Mouse (Mus musculus): ENCODE measurements around the gene Samm50. TPM values are rescaled to one million over a fixed set of nuclear protein-coding genes. Genes with fewer than 3 reads are reported as not detected.
A peak's percentile ranks its signal among the peaks of the same experiment; 100 is the strongest.
"Not testable (repeated sequence)": the region's sequence is repeated elsewhere in the genome, so short reads cannot be mapped to it uniquely, and the experiment has no call there.

Gene Samm50
- 122 and 132 TPM in 2 replicates for polyA plus RNA-seq (2016; fragmentation: Nextera tagmentation; extraction: Ambion mirVana)

DNA sequence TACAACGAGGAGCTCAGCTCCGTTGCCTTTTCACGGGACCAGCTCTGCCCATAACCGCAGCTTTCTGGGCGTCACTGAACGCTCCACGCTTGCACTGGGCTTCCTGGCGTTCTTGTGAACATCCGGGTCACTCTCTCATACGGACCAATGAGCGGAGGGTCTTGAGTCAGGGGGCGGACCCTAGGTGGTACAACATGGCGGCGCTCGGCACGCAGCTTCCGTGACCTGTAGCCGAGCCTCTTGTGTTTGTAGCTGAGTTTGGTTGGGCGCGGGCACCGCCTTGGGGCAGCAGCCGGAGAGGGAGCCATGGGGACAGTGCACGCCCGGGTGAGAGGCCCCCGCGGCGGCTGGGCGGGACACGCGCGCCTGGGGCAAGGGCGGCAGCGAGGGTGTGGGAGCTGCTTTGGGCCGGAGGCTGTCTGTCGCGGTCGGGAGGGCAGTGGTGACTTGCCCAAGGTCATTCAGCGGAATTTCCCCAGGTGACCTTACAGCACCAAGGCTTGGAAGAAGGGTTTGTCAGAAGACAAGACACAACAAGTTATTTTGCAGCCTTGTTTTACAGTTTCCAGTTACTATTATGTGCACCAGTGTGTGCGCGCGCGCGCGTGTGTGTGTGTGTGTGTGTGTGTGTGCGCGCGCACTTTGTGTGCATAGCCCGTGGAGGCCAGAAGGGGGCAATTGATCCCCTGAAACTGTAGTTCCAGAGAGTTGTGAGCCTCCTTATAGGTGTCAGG is at the start of gene Samm50:
Gene Samm50, plus strand, starts transcription at position 184 of the 734 bp plus-strand sequence.
- peaks cover 22% of the 10 kb centered on the region for H3K36me3 ChIP-seq
- peak within 1 kb of the TSS; percentile 99 for H3K4me3 ChIP-seq
- WGBS, result 5% methylated on average over 48 of the region's 48 CpGs

DNA sequence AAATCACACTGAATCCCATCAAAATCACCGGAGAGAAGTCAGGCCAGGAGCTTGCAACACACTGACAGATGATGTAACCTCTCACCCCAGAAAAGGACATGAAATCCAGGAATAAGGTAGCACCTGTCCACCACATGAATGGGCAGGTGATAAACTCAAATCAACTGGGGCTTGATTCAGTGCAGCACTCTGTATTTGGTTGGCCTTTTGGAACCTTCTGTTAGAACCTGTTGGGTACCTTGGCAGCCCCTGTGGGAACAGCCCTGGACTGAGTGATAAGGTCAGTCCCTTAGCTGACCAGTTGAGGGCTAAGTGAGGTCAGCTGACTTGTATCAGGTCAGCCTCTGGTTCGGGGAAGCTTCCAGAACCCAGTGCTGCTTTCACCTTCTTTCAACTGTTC is 35.9 kb upstream of the Samm50 start:
- Histone ChIP-seq H3K27me3 (ENCODE audit: insufficient read depth, poor library complexity, severe bottlenecking) (no peaks in the 10 kb centered on the region), H3K4me1 (no peaks in the 10 kb centered on the region), H3K36me3 (no peaks in the 10 kb centered on the region), H3K27ac (no peak overlapping the region), H3K4me3 (no peak overlapping the region), H3K9me3 (no peaks in the 10 kb centered on the region)
- peak; percentile 45 for DNase-seq (ENCODE audit: low spot score)
- 76% methylated on average over 2 of the region's 2 CpGs for WGBS

More for the DNA sequence above, at the start of gene Samm50:
- DNase-seq (ENCODE audit: low spot score), result peak; percentile 98
- H3K9me3 ChIP-seq, result no peaks in the 10 kb centered on the region
- peak within 1 kb of the TSS; percentile 98 for H3K27ac ChIP-seq
- H3K4me1 ChIP-seq, result peaks cover 7% of the 10 kb centered on the region
- H3K27me3 ChIP-seq (ENCODE audit: insufficient read depth, poor library complexity, severe bottlenecking), result no peaks in the 10 kb centered on the region

DNA sequence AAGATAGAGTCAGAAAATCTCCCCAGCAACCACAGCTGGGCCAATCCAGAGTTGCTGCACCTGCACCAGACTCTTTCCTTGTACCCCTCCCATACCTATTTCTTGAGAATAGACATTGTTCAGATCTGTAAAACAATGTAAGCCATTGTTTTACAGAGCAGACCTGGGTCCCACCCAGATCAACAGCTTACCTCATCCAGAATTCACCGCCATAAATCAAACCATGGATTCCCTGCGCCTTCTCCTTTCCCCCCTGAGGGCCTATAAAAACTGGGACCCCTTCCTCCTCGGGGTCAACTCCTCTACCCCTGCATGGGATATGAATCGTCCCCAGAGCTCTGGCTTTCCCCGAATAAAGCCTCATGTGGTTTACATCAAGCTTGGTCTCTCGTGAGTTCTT is 34.5 kb upstream of the Samm50 start:
- not testable (repeated sequence) for H3K27ac ChIP-seq; H3K4me1 ChIP-seq; H3K4me3 ChIP-seq; H3K36me3 ChIP-seq; H3K9me3 ChIP-seq; H3K27me3 ChIP-seq (ENCODE audit: insufficient read depth, poor library complexity, severe bottlenecking)
- DNase-seq (ENCODE audit: low spot score), result peak; percentile 58
- WGBS, result 78% methylated on average over 6 of the region's 6 CpGs

DNA sequence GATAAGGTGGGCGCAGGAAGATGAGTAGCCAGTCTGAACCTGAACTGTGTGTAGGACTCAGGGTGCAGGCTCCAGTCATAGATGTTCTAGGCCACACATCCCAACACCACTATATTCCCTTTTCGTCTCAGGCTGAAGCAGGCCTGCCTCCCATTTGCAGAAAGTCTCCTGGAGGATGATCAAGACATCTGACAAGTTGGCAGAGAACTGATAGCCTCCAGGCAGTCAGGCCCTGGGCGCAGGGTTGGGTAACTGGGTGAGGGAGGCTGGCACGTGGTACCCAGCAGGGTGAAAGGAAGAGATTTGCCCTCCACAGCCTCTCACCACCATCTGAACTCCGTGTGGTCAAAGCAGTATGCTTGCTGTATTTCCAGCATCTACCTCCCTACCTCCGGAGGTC is 30.2 kb upstream of the Samm50 start:
- 80% methylated on average over 6 of the region's 6 CpGs for WGBS
- Histone ChIP-seq H3K4me3 (no peak overlapping the region), H3K36me3 (no peaks in the 10 kb centered on the region), H3K27ac (no peak overlapping the region), H3K27me3 (ENCODE audit: insufficient read depth, poor library complexity, severe bottlenecking) (no peaks in the 10 kb centered on the region; the same call in 1 of the 2 replicates), H3K9me3 (no peaks in the 10 kb centered on the region), H3K4me1 (no peaks in the 10 kb centered on the region)
- DNase-seq (ENCODE audit: low spot score), result peak; percentile 64

DNA sequence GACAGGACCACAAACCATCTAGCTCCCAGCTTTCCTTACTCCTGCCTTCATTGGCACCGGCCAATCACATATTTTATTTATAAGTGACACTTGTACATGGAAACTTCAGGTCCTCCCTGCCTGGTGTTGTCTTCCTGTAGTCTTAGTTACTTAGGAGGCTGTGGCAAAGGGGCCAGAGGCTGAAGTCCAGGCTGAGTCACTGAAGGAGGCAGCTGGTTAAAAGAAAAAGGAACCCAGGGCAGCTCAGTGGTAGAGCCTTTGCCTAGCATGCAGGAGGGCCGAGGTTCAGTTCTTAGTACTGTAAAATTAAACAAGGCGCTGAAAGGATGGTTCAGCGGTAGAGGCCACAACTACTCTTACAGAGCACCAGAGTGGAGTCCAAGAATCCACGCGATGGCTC is 25.2 kb upstream of the Samm50 start:
- H3K9me3 ChIP-seq, result no peaks in the 10 kb centered on the region
- H3K27ac ChIP-seq, result no peak overlapping the region
- peak; percentile 45 for DNase-seq (ENCODE audit: low spot score)
- H3K36me3 ChIP-seq, result no peaks in the 10 kb centered on the region
- H3K27me3 ChIP-seq (ENCODE audit: insufficient read depth, poor library complexity, severe bottlenecking), result peaks cover 18% of the 10 kb centered on the region; the same call in 1 of the 2 replicates
- H3K4me1 ChIP-seq, result peaks cover 19% of the 10 kb centered on the region
- 70% methylated on average over 6 of the region's 6 CpGs for WGBS
- H3K4me3 ChIP-seq, result no peak overlapping the region

DNA sequence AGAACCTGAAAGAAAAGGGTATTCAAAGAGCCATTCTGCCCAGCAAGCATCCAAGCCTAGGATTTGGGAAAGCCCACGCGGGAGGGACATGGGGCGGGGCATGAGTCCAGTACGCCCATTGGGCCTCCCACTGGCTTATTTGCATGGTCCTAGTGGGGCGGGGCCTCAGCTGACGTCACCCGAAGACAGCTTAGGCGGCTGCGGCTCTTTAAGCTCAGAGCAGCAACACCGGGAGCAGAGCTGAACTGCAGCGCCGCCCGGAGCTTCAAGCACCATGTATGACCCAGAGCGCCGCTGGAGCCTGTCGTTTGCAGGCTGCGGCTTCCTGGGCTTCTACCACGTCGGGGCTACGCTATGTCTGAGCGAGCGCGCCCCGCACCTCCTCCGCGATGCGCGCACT is 24.4 kb upstream of the Samm50 start, which contains the start of gene Pnpla3:
Gene Pnpla3, plus strand, starts transcription at position 238 of the 400 bp plus-strand sequence.
- Histone ChIP-seq H3K27me3 (ENCODE audit: insufficient read depth, poor library complexity, severe bottlenecking) (peaks cover 18% of the 10 kb centered on the region; the same call in 1 of the 2 replicates), H3K4me1 (peaks cover 19% of the 10 kb centered on the region), H3K27ac (peak within 1 kb of the TSS; percentile 48; the same call in 1 of the 2 replicates), H3K36me3 (no peaks in the 10 kb centered on the region), H3K9me3 (no peaks in the 10 kb centered on the region), H3K4me3 (peak within 1 kb of the TSS; percentile 65)
- WGBS, result under 1% methylated on average over 28 of the region's 28 CpGs
- peak; percentile 98 for DNase-seq (ENCODE audit: low spot score)

DNA sequence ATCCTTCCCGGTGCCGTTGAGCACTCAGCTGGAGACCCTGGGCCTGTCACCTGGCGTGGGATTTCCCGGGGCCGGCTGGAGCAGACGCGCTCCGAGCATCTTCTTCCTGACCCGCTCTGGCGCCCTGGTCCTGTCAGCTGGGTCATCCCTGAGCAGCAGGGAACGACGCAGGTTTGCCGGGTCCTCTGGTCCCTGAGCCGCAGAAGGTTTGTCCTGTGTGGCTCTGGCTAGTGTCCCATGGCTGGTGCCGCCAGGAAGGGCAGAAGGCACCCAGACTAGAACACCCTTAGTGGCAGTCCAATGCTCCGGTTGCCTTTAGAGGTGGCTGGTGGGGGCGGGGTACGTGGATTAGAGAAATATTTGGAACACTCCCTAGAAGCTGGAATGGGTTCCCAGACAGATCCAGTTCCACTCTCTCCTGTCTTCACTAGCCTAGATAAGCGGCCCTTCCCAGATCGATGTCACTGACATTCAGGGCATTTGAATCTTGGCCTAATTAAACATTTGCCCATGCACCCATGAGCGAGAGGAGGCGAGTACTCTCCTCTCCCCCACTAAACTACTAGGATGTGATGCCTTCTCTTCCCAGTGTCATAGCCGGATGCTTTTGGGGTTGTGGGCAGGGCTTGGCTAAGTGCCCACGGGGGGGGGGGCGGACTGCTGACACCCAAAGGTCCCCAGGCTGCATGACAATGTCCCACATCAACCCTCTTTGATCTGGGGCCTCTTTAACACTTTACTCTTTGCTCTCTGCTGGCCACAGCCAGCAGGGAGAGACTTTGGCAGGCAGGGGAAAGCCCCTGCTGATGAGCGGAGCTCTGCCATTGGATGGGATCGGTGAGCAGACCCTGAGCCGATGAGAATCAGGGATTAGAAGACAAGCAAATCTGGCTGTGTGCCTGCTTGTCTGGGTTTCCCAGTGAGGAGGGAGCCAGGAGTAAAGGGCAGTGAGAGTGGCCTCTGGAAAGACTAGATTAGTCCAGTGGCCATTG is 23.6 kb upstream of the Samm50 start:
- Histone ChIP-seq H3K36me3 (no peaks in the 10 kb centered on the region), H3K27me3 (ENCODE audit: insufficient read depth, poor library complexity, severe bottlenecking) (peaks cover 18% of the 10 kb centered on the region; the same call in 1 of the 2 replicates), H3K4me1 (peaks cover 19% of the 10 kb centered on the region), H3K4me3 (peak overlapping the region; percentile 65), H3K9me3 (no peaks in the 10 kb centered on the region), H3K27ac (peak overlapping the region; percentile 48; the same call in 1 of the 2 replicates)
- DNase-seq (ENCODE audit: low spot score), result peak; percentile 76
- 1% methylated on average over 28 of the region's 28 CpGs for WGBS

DNA sequence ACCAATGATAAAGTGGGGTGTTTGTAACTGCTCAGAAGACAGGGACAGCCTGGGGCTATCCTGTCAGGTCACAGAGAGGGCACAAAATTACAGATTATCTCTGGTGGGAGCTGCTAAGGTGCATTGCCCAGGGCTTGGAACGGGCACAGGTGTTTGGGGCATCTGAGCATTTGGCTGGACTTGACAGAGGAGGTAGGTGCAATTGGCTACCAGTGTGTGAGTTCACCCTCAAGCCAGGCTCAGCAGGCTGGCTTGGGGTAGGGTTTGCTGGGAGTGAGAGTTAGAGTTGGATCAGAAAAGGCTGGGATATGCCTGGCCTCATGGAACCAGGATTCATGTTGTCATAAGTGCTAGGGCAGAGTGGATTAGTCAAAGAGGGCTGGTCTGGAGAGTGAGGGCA is 22.5 kb upstream of the Samm50 start:
- Histone ChIP-seq H3K27me3 (ENCODE audit: insufficient read depth, poor library complexity, severe bottlenecking) (peaks cover 18% of the 10 kb centered on the region; the same call in 1 of the 2 replicates), H3K9me3 (no peaks in the 10 kb centered on the region), H3K4me3 (no peak overlapping the region), H3K36me3 (no peaks in the 10 kb centered on the region), H3K27ac (no peak overlapping the region), H3K4me1 (peaks cover 19% of the 10 kb centered on the region)
- peak; percentile 63 for DNase-seq (ENCODE audit: low spot score)
- 59% methylated on average over 1 of the region's 1 CpGs for WGBS

DNA sequence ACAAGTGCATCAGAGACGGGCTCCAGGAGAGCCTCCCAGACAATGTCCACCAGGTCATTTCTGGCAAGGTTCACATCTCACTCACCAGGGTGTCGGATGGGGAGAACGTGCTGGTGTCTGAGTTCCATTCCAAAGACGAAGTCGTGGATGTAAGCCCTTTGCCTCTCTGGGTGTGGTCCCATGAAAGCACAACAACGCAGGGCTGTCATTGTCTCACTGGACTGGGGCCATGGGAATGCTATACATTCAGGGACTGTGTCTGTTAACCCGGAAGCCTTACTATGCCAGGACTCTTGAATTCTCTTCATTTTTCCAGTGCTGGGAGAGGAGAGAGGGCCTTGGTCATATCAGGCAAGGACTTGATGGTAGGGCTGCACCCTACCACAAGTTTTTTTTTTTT is 20.9 kb upstream of the Samm50 start:
- H3K4me1 ChIP-seq, result peaks cover 19% of the 10 kb centered on the region
- H3K27me3 ChIP-seq (ENCODE audit: insufficient read depth, poor library complexity, severe bottlenecking), result peaks cover 18% of the 10 kb centered on the region; the same call in 1 of the 2 replicates
- 83% methylated on average over 7 of the region's 7 CpGs for WGBS

DNA sequence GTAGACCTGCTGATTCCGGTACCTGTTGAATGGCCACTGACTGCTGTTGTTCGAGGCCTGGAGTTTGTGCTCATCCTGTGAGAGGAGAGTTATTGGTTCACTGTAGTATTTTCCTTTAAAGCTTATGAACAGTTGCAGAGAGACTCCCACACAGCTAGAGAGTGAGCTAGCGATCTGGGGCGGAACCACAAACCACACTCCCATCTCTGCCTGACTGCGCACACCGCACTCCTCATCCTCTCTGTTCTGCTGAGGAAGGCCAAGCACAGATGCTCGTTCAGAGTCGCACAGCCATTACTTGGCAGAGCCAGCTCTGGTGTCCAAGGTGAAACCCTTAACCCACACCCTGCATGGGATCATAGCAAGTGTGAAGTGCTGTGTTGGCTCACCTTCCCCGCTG is 13.3 kb upstream of the Samm50 start:
- 84% methylated on average over 9 of the region's 9 CpGs for WGBS
- no peak overlapping the region for H3K27ac ChIP-seq
- H3K36me3 ChIP-seq, result no peaks in the 10 kb centered on the region
- H3K9me3 ChIP-seq, result no peaks in the 10 kb centered on the region
- no peak for DNase-seq (ENCODE audit: low spot score)
- peaks cover 41% of the 10 kb centered on the region for H3K27me3 ChIP-seq (ENCODE audit: insufficient read depth, poor library complexity, severe bottlenecking)
- H3K4me1 ChIP-seq, result peaks cover under 1% of the 10 kb centered on the region; the same call in 1 of the 2 replicates
- H3K4me3 ChIP-seq, result no peak overlapping the region

More for the DNA sequence above, 20.9 kb upstream of the Samm50 start:
- DNase-seq (ENCODE audit: low spot score), result no peak
- Histone ChIP-seq H3K4me3 (no peak overlapping the region), H3K36me3 (no peaks in the 10 kb centered on the region), H3K9me3 (no peaks in the 10 kb centered on the region), H3K27ac (no peak overlapping the region)

DNA sequence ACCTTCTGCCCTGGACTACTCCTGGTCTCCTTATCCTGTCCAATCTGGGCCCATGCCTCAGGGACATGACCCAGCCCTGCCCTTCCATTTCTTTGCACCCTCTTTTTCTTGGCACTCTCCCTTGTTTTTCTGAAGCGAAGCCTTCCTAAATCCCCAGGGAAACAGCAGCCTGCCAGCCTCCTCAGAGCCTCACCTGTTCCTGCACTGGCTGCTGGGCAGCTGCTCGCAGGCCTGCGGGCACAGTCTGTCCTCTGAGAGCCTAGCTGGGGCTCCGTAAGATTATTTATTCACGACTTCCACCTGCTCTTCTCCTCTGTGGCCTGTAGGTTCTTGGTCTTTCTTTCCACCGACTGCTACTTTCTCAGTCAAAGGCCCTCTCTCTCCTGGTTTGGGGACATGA is 10.0 kb upstream of the Samm50 start:
- 57% methylated on average over 6 of the region's 6 CpGs for WGBS
- H3K27me3 ChIP-seq (ENCODE audit: insufficient read depth, poor library complexity, severe bottlenecking), result peaks cover 50% of the 10 kb centered on the region
- H3K4me3 ChIP-seq, result no peak overlapping the region
- peaks cover 6% of the 10 kb centered on the region; the same call in 1 of the 2 replicates for H3K4me1 ChIP-seq
- H3K36me3 ChIP-seq, result no peaks in the 10 kb centered on the region
- no peak for DNase-seq (ENCODE audit: low spot score)
- H3K27ac ChIP-seq, result no peak overlapping the region
- no peaks in the 10 kb centered on the region for H3K9me3 ChIP-seq

DNA sequence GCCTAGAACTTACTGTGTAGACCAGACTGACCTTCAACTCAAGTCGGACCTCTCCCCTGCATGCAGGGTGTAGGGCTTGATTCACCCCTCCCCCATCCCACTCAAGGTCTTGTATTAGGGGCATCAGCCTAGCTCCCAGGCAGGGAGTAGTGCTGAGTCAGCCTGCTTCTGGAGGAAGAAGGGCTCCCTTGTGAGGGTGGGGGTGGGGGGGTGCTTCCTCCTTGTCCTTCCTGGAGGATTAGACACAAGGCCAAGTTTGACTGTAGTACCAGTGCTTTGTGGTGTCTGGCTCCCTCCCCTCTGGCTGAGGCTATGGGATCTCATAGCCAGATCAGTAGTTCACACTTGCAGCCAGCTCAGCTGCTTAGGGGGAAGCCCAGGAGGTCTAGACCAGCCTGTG is 8.1 kb upstream of the Samm50 start:
- H3K9me3 ChIP-seq, result no peaks in the 10 kb centered on the region
- no peak overlapping the region for H3K27ac ChIP-seq
- WGBS, result 14% methylated on average over 1 of the region's 1 CpGs
- peaks cover 46% of the 10 kb centered on the region for H3K27me3 ChIP-seq (ENCODE audit: insufficient read depth, poor library complexity, severe bottlenecking)
- H3K36me3 ChIP-seq, result no peaks in the 10 kb centered on the region
- H3K4me1 ChIP-seq, result peaks cover 6% of the 10 kb centered on the region; the same call in 1 of the 2 replicates
- no peak overlapping the region for H3K4me3 ChIP-seq
- no peak for DNase-seq (ENCODE audit: low spot score)

All from heart, embryonic 10.5 days (tissue).